Mouse (Mus musculus): ENCODE results near the gene Wdr89. TPM values are rescaled to one million over a fixed set of nuclear protein-coding genes. Genes with fewer than 3 reads are reported as not detected.
A peak's percentile ranks its signal among the peaks of the same experiment; 100 is the strongest.

The Wdr89 gene
- total RNA-seq, 2 experiments from 2014 or later = 2.2 to 2.3 TPM

DNA sequence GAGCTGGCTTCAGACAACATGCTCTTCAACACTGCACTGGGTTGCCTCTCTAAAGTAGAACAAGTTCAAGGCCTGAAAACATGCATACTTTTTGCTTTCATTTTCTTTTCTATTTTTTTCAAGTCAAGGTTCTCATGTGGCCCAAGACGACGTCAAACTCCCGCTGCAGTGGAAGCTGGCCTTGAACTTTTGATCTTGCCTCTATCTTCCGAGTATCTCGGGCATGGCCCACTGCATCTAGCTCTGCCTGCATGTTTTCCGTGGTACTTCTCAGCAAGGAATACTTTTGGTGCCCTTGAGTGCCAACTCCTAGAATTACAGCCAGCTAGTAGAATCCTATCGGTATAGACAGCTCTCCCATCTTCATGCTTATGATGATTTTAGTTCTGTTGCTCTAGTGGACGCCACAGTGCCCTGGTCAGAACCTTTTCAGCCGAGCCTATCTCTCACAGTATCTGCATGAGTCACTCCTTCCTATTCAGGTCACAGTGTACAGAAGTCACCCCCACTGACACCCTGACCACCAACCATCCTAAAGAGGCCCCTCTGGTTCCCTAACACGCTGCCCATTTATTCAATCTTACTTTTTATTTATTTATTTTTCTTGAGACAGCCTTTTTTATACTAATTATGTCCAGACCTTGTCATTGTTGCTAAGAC is 33.4 kb downstream of the Wdr89 start:
- intact Hi-C loops (cut with DNase I; ENCODE audit: low total_unique reads) = no loop called here
- no peak for DNase-seq

DNA sequence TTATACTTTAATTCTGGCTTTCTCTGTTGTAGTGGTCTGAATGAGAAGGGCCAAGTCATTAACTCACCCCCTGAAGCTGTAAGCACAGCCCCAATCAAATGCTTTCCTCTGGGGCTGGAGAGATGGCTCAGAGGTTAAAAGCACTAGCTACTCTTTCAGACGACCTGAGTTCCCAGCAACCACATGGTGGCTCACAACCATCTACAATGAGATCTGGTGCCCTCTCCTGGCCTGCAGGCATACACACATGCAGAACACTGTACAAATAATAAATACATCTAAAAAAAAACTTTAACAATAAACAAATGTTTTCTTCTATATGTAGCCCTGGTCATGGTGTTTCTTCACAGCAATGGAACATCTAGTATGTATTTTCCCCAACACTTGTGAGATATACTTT is 39.7 kb downstream of the Wdr89 start:
- no peak for DNase-seq
- intact Hi-C loops (cut with DNase I; ENCODE audit: low total_unique reads) = no loop called here

DNA sequence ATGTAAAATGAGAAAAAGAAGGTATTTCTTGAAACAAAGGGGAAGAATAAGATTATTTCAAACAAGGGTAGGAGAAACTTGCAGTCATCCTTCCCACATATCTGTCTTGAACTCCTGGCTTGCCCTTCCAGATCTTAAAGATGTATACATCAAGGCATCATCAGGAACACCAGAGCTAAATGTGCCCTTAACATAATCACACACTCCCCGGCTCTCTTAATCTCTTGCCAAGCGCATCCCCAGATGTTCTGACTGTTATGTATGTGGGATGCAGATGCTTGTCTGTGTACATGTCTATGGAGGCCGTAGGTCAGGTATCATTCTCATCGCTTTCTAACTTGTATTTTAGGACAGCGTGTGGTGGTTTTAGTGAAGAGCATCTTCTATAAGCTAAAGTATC is 46.0 kb downstream of the Wdr89 start:
- intact Hi-C loops (cut with DNase I; ENCODE audit: low total_unique reads) = no loop called here
- DNase-seq = no peak

DNA sequence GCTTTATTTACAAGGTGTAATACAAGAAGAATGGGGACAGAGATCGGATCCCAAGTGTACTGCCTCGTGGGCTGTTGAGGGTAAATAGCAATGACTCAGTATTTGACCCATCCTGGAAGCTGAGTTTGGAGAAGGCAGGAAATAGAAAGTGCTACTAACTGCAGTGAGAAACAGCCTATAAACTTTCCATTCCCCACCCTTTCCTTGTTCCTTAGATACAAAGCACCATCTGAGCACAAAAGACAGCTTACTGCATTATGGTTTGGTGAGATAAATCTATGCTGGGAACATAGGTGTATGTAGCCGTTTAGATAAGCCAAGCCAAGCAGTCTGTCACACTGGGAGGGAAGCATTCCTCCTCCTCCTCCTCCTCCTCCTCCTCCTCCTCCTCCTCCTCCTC is 46.5 kb downstream of the Wdr89 start:
- no peak for DNase-seq
- intact Hi-C loops (cut with DNase I; ENCODE audit: low total_unique reads) = no loop called here

DNA sequence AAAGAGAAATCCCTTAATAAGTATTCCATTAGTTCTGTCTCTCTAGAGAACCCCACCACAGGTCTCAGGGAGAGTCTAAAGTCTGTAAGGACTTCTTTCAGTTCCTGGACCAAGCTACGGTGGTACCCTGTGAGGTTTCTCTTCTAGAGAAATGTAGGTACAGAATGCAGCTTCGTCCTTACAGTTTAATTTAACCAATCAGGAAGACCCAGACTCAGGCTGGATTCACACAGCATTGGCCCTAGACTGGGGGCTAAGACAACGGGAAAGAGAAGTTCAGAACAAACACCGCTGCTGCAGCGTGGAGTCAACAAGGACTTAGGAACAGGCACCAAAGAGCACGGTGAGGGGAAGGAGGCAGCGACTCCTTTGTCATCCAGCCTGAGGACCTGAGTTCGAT is 52.5 kb downstream of the Wdr89 start:
- no peak for DNase-seq
- intact Hi-C loops (cut with DNase I; ENCODE audit: low total_unique reads) = no loop called here

DNA sequence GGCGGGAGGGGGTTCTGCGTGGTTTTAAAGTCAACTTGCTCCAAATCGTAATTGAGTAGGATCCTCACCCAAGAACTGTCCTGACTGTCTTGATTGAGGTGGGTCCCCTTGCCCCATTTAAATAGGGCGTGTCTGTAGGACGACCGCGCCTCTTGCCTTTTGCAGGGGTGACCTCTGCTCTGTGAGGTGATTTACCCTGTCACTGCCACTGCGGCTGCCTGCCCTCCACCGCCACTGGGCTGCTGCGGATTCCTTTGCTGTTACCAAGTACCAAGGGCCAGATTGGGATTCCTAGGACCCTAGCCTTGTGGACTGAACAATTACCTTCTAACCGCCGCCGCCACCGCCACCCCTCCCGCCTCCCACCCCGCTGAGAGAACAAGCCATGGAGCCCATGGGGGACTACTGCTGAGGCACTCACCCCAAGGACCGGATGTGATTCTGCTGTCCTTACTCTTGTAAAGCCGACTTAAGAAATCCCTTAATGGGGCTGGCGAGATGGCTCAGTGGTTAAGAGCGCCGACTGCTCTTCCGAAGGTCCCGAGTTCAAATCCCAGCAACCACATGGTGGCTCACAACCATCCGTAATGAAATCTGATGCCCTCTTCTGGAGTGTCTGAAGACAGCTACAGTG is 53.1 kb downstream of the Wdr89 start:
- DNase-seq = no peak
- intact Hi-C loops (cut with DNase I; ENCODE audit: low total_unique reads) = no loop called here

DNA sequence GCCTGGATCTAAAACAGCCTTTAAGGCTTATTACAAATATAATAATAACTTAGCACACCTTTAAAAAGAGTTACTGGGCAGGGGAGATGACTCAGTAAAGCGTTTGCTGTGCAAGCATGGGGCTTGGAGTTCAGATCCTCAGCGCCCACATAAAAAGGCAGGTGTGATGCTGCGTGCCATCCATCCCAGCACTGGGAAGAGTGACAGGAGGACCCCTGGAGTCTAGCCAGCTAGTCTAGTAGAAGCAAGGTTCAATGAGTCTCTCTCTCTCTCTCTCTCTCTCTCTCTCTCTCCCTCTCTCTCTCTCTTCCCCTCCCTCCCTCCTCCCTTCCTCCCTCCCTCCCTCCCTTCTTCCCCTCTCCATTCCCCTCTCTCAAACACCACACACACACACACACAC is 53.8 kb downstream of the Wdr89 start:
- intact Hi-C loops (cut with DNase I; ENCODE audit: low total_unique reads) = no loop called here
- no peak for DNase-seq

DNA sequence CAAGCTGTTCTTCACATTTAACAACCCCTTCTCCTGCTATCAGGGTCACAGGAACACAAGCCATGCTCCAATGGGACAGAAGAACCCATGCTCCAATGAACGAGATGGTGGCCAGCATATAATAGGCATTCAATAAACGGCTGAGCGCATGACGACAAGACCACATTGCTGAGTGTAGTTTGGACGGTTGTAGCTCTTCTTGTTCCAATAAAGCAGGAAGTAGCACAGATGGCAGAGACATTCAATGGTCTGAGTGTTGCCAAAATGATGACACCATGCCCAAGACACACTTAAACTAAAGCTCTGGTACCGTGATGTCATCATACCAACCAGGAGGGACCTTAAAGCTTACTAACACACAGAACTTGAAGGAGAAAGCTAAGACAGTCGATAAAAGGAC is 56.6 kb downstream of the Wdr89 start:
- intact Hi-C loops (cut with DNase I; ENCODE audit: low total_unique reads) = no loop called here
- no peak for DNase-seq

DNA sequence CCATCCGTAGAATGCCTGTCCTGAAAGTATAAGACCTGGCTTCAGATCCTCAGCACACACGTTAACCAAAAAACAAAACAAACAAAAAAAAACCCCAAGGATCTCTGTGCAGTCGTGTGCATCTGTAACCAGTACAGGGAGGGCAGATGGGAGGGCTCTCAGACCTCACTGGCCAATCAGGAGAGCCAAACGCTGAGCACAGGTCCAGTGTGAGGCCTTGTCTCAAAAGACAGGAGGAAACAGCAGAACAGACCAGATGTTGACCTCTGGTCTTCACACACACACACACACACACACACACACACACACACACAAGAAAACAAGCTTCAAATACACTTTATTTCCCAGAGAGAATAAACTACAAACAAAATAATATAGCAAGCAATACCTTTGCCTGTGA is 69.8 kb downstream of the Wdr89 start:
- DNase-seq = peak; percentile 16
- intact Hi-C loops (cut with DNase I; ENCODE audit: low total_unique reads) = loop anchor here (10.0 kb wide), 1 partner anchor 135 kb away; no protein-coding TSS in a partner anchor

DNA sequence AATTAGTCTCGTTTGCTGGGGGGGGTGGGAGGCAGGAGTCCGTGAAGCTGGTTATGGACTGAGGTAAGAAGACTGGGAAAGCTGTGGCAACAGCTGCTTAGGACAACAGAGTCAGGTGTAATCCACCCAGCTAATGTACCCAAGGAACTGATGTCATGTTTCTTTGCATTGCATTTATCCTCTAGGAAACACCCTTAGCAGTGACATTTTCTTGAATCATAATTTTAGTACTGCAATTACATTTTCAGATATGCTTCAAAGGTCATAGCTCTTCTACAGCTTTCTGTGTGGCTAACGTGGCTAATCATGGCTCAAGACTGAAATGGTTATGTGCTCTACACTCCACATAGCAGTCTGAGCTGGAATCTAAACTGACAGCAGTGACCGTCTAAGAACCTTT is 70.3 kb downstream of the Wdr89 start:
- DNase-seq = no peak
- intact Hi-C loops (cut with DNase I; ENCODE audit: low total_unique reads) = loop anchor here (10.0 kb wide), 1 partner anchor 134 kb away; no protein-coding TSS in a partner anchor

DNA sequence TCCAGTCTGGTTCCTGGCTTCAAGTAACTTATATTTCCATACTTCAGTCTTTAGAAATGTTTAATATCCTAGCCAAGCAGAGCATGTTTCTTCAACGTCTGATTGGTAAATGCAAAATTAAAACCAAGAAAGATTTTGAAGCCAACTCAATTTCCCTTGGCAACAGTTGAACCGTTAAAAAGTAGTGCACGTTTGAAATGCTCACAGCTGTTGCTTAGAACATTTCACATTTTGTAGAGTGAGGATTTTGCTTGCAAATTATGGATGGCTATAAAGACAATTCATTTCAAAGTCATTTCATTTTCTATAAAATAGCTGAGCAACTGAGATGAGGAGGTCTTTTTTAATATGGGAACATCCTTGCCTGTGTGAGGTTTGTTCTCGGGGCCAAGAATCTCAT is 71.6 kb downstream of the Wdr89 start:
- intact Hi-C loops (cut with DNase I; ENCODE audit: low total_unique reads) = loop anchor here (10.0 kb wide), 1 partner anchor 133 kb away; no protein-coding TSS in a partner anchor
- DNase-seq = no peak

DNA sequence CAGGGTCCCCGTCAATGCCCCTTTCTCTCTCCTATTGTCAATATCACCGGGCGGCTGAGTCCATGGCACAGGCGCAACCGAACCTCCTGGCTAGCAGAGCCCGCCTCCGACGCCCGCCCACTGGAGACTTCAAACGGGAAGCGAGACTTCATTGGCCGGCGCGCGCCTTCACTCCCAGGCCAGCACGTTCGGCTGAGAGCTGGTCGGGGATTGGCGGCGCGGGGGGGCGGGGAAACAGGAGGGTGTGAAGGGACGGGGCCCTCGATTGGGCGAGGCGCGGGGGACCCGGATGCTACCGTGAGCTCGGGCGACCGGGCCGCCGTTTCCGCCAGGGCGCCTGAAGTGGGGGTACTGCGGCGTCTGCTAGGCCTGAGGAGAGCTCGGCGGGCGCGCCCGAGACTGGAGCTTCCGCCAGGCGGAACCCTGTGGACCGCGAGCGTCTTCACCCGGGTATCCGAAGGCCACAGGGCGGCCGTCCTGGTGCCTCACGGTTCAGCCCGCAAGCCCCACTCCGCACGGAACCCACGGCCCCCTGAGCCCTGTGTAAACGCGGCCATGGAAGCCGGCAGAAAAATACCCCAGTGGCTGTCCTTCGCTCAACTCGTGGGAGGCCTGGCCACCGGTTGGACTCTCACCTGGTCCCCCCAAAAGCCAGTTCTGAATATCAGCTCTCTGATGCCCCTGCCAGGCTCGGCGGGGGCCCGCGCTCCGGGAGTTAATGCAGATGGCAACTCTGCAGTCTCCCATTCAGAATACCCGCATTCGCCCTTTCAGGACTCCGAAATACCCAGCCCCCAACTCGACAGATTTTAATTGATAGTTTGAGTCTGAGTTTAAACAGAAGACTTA is 73.0 kb downstream of the Wdr89 start, which contains the start of gene Ppp2r5e:
Gene Ppp2r5e (minus strand): TSS at position 92 of the 849 bp plus-strand sequence.
- intact Hi-C loops (cut with DNase I; ENCODE audit: low total_unique reads) = loop anchor here (10.0 kb wide), 1 partner anchor 132 kb away; no protein-coding TSS in a partner anchor
- peak; percentile 100 for DNase-seq

DNA sequence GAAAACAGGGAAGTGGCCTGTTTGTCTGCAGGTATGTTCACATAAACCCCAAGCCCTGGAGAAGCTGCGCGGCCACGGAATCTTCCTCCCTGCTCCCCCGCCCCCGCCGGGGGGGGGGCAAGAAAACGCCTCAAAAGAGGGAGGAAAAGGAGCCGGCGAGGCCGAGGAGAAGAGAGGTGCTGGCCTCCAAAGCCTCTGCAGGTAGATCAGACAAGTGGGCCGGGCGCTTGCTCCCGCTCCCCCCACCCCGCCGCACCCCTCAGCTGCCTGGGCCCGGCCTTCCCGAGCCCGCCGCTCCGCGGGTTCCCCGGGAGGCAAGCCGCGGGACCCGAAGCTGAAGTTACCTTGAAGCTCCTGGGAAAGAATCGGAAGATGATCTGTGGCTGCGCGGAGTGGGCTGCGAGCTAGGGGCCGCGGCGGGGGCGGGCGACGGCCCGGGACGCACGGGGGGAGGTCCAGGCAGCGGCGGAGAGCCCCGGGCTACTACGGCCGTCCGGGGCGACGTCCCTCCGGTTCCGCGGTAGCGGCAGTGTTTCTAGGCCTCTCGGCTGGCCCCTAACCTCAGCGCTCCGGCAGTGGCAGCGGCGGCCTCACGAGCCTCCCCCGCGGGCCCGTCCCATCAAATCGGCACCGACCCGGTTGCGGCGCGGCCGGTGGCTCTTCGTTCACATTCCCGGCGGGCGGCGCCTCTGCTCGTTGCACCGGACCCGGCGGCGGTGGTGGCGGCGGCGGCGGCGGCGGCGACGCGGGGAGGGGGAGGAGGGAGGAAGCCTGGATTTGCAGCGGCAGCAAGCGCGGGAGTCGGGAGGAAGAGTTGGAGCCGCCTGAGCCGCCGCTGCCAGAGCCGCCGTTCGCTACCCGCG is 73.8 kb downstream of the Wdr89 start:
- peak; percentile 58 for DNase-seq

DNA sequence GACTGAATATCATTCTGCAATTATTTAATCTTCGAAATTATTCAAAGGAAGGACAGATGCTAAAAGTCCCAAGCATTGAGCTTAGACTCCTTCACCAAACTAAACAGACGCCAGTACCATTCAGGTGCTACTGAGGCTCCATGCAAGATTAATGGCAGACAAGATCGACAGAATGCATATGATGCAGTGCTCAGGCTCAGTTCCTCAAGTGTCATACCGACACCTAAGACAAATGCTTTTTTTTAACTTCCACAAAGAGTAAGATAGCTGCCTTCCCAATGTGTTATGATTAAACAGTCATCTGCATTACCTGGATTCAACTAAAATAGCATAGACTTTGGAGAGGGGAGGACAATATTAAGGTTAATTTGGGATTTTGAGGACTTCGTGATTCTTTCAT is 74.9 kb downstream of the Wdr89 start:
- intact Hi-C loops (cut with DNase I; ENCODE audit: low total_unique reads) = loop anchor here (10.0 kb wide), 1 partner anchor 130 kb away; no protein-coding TSS in a partner anchor
- no peak for DNase-seq

More for the DNA sequence above, 73.8 kb downstream of the Wdr89 start:
- intact Hi-C loops (cut with DNase I; ENCODE audit: low total_unique reads) = loop anchor here (10.0 kb wide), 1 partner anchor 131 kb away; no protein-coding TSS in a partner anchor

DNA sequence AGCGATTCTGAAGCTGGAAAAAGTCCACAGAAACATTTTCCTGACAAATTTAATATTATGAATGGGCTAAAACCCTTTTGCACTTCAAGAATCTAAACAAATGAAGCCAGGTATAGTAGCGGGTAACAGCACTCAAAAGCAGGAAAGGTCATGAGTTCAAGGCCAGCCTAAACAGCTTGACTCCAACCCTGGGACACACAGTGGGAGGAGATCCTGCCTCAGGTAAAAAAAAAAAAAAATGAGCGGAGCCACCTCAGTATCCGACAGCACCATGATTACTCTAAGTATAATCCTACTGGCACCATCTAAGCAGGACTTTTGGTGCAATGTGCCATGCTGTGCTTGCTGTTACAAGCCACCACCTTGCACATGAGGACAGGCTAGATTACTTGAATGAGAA is 75.5 kb downstream of the Wdr89 start:
- intact Hi-C loops (cut with DNase I; ENCODE audit: low total_unique reads) = loop anchor here (10.0 kb wide), 1 partner anchor 129 kb away; no protein-coding TSS in a partner anchor
- no peak for DNase-seq

DNA sequence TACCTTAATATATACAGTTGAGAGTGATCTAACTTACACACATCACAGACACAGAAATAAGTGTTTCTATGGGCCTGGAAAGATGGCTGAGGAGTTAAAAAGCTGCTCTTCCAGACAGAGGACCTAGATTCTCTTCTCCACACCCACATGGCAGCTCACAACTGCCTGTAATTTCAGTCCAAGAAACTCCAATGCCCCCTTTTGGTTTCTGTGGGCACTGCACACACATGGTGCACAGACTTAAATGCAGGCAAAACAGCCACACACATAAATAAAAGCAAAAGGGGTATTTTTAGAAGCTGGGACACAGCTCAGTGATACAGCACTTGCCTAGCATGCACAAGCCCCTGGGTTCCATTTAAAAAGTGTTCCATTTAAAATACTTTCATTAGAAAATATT is 81.8 kb downstream of the Wdr89 start:
- no peak for DNase-seq
- intact Hi-C loops (cut with DNase I; ENCODE audit: low total_unique reads) = no loop called here

DNA sequence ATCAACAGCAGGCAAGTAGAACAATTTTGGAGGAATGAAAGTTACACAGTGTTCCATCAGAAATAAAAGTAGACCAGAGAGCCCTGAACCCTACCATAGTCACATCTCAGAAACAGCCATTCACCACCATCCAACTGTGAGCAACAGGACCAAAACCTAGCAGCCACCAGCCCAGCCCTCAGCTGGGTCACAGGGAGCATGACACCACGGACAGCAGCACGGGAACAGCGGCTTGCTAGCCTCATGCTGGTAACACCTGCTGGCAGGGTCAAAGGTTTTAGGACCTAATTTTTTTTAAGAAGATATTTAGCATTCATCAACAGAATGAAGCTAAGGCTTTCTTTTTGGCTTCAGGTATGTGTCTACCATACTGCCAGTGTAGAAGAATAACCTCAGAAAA is 85.6 kb downstream of the Wdr89 start:
- no peak for DNase-seq
- intact Hi-C loops (cut with DNase I; ENCODE audit: low total_unique reads) = no loop called here
